Mouse (Mus musculus) heart, adult 11 months (tissue): ENCODE results near the gene Pgghg.
A peak's percentile ranks its signal among the peaks of the same experiment; 100 is the strongest.

Experiments
- DNase-seq: peaks from one replicate; pipeline ENCODE4 v3.0.0; 2022

Gene Pgghg

DNA sequence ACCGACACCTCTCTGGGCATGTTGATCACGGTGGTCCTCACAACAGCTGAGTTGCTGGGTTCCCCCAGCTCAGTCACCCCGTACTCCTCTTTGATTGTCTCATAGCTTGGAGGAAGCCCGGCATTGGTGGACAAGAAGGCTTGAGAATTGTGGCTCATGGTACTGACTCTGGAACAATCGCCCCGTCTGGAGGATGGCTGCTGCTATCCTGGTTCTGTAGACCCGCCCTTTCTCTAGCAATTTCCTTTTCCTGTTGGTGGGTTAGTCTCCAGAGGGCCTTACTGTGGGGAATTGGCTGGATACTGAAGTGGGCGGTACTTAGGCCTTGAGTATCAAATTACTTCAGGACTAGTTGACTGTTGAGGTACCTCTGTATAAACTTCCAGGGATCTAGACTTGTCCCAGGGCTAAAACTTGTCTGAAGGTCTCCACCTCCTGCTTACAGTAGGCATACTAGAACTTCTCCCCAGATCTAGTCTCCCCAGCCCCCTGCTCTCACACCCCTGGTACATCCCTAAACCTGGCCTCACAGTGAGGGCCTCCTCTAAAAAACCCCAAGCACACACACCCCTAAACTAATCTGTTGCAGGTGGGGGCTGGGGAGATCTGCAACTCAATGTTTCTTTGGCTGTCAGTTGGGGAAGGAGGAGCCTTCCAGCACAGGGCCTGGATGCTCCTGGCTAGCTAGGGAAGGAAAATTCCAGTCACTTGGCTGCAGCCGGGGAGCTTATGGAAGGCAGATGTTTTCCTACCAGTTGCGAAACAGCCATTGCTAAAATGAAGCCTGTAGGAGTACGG, 14.8 kb downstream of the Pgghg start, which contains the start of the genes Gm45717 and Ifitm2:
TSS of gene Gm45717 (minus strand) at position 180 of the 798 bp plus-strand sequence.
TSS of gene Ifitm2 (minus strand) at position 230 of the 798 bp plus-strand sequence.
- DNase-seq = peak; percentile 99

GRCm38 (mm10) chr7:140956556-140956869, 15.3 kb downstream of the Pgghg start:
- DNase-seq = no peak

DNA sequence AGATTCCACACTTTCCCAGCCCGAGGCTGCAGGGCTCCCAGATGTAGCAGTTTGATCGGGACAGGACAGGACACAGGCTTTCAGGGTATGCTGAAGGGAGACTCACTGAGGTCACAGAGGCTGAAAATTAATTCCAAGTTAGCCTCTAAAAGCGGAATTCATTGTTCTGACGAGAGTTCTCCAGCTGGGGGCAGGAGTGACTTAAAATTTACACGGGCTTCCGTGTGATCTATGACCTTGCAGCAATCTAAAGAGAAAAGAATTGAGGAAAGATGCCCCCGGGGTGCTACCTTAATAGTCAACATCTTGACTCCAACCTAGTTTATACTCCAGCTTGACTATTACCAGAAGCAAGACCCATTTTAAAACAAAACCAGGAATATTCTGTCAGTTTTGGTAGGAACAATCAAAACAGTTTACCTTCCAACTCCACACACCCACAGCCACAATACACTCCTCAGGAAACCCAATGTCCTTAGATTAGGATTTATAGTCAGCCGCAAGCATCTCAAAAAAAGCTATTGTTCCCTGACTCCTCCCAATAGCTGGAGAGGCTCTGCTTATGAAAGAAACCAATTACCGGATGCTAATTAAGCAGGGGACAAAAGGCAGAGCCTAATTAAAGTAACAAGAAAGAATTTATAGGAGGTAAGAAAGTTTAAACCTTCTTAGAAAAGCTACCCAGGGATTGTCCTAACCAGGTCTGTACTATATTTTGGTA, 18.1 kb downstream of the Pgghg start:
- peak; percentile 95 for DNase-seq

GRCm38 (mm10) chr7:140960026-140960425, 18.8 kb downstream of the Pgghg start:
- DNase-seq = peak; percentile 82

DNA sequence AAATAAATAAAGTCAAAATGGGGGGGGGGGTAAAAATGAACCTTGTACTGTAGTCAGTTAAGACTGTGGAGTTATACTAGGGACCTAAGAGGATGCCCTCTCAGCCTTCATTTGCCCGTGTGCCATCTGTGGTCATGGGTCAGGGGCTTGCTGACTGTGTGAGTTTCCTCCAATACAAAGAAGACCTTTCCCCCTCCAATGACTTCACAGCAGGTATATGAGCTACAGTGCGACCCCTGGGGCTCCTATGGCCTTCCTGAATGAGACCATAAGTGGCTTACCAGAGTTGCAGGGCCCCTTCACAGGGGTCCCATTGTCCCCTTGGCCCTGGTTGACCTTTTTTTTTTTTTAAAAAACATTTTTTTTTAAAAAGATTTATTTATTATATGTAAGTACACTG, 20.2 kb downstream of the Pgghg start:
- peak; percentile 67 for DNase-seq

DNA sequence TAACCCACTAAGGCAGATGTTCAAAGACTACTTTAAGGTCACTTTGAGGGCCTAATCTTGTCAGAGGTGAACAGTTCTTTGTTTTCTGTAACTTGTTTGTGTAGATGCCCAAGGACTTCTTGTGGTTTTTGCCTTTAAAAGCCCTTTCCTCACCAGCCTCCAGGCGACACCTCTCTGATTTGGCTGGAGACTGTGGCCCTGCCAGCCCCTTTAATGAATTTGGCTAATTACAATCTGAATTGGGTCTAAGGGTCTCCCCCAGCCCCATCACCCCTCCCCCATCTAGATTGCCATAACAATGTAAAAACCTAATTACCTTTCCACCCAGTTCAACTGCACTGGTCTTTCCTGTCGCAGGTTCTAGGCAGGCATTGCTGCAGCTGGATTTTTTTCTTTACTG, 21.5 kb downstream of the Pgghg start:
- DNase-seq = peak; percentile 29

DNA sequence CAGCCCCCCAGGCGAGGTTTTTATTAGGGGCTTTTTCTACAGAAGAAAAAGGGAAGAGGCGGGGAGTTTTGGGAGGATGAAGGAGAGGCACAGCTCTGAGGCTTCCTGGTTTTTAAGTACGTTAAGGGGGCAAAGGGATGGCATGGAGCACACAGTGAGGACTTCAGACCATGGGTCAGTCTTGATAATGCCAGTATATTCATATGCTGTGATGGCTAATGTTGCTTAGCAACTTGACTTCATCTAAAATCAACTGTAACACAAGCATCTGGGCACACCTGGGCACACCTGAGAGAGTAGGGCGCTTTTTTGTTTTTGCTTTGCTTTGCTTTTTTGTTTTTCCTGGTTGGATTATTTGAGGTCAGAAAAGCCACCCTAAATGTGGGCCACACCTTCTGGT, 25.7 kb downstream of the Pgghg start, which contains the start of gene Ifitm1:
TSS of gene Ifitm1 (plus strand) at position 301 of the 400 bp plus-strand sequence.
- peak; percentile 41 for DNase-seq

- peak; percentile 91 for DNase-seq
These were observed 26.8 kb downstream of the Pgghg start for GRCm38 (mm10) chr7:140967862-140968591.

DNA sequence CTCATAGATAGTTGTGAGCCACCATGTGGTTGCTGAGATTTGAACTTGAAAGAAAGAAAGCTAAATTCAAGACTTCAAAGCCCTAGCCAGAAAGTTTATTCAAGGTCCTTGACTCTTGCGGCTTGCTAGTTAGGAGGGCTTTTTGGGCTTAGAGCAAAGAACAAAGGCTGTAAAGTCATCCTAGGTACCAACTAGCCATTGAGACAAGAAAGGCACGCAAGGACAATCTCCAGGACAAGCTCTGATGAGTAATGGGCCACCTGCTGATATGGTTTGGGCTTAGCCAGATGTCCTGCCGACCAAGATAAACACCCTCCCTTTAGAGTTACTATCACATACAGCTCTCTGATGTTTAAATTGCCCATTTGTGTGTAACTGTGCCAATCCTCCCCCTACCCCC, 27.5 kb downstream of the Pgghg start:
- DNase-seq = peak; percentile 34

GRCm38 (mm10) chr7:140970931-140971330, 29.7 kb downstream of the Pgghg start:
- DNase-seq = no peak

DNA sequence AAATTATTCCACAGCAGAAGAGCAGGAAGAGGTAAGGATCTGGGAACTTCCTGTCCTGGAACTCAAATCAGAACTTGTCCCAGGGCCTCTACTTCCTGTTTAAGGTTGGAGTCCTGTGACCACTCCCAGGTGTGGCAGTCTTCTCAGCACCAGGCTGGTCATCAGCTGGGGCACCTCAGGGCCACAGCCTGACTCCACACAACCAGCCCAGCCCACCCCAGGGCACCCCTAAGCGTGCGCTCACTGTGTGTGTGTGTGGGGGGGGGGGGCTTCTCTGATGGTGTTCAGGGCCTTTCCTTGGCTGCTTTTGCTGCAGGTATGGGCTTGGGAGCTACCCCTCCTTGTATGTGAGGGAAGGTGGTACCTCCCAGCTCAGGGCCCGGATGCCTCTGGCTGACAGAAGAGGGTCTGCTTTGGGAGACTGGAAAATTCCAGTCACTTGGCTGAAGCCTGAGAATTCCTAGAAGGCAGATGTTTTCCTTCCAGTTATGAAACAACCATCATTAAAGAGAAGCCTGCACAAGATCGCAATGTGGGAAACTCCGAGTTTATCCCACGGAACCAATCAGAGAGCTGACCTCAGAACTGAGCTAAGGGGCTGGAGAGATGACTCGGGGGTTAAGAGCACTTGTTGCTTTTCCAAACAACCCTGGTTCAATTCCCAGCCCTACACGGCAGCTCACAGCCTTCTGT, 30.4 kb downstream of the Pgghg start:
- DNase-seq = peak; percentile 98

- DNase-seq = peak; percentile 89
These were observed 32.4 kb downstream of the Pgghg start for GRCm38 (mm10) chr7:140973396-140974165.

DNA sequence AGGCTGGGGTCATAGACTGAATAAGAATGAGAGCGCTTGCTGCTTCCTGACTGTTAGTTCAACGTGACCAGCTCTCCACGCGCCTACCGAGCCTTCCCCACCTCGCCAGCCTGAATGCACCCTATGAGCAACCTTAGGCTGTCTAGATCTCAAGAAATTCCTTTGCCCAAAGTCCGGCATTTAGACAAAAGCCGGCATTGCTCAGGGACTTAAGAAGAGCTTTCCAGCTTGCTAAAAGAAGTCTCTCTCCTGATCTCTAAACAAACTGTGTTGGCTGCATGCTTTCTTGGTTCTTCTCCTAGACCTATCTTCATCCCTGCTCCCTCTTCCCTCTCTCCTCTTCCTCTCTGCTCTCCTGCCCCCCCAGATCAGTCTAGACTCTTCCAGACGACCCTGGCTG, 33.7 kb downstream of the Pgghg start:
- DNase-seq = peak; percentile 84

- no peak for DNase-seq
These were observed 34.3 kb downstream of the Pgghg start for GRCm38 (mm10) chr7:140975465-140975864.

GRCm38 (mm10) chr7:140976720-140977119, 35.5 kb downstream of the Pgghg start:
- DNase-seq = peak; percentile 61

- DNase-seq = peak; percentile 16
These were observed 40.5 kb downstream of the Pgghg start for GRCm38 (mm10) chr7:140981704-140982103.

DNA sequence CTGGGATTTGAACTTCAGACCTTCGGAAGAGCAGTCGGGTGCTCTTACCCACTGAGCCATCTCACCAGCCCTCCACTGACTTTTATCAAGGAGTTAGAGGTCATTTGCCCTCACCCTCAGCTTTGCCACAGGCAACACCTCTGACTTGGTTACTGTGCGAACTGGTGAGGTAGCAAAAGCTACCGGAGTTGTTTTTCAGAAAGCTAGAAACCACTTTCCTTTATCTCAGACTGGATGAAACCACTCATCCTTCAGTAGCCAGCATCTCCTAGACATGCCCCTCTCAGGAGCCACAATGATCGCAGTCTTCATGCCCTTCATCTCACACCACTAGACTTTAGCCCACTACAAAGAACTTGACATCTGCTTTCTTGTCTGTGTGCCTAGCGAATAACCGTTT, 41.8 kb downstream of the Pgghg start:
- peak; percentile 61 for DNase-seq

- peak; percentile 67 for DNase-seq
These were observed 46.3 kb downstream of the Pgghg start for GRCm38 (mm10) chr7:140987182-140988138.

DNA sequence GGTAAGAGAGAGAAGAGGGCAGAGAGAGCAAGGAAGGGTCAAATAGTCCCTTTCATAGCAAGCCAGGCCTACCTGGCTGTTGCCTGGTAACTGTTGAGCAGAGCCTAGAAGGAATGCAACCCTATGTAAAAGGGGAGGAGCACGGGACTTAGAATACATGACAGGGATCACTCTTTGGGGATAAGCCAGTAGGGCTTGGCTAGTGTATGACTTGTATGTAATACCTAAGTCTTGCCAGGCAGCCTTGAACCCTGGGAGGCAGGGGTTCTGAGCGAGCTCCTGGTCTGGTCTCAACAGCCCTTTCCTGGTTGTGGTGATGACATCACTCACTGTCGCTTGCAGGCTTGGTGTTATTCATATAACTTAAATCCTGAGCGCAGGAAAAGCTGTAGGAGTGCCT, 47.8 kb downstream of the Pgghg start:
- DNase-seq = no peak

DNA sequence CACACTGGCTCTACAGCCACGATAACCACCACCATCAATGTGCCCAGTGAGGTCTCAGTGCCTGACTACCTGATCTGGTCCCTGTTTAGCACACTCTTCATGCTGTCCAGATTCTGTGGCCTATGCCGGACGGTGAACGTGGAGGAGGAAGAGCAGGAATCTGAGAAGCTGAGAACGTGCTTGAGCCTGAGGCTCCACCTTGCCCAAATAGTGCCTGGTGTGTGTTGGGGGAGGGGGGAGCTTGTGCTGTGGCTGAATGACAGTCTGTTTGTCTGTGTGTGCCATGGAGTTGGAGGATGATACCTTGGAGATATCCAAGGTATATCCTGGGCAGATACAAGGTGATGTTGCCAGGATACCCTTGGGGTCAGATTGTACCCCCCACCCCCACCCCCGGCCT, 49.0 kb downstream of the Pgghg start:
- no peak for DNase-seq

DNA sequence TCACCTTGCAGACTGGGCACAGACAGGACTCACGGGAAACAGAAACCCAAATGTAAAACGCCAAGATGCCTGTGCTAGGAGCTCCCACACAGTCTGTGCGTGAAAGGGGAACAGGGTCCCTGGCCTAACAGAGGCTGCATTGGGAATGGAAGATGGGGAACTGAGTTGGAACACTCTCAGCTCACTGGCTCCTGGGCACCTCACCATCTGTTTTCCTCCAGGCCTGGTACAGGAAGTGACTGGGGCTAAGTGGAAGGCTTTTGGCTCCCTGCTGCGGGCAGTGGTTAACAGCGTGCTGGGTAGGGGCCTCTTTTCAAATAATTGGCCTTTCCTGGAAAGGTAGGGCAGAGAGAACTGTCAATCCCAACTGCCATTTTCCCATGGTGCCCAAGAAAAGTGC, 49.4 kb downstream of the Pgghg start:
- no peak for DNase-seq
